Mouse (Mus musculus) gastrocnemius, adult 18-20 months (tissue): ENCODE measurements around the gene Vmac. TPM values are rescaled to one million over a fixed set of nuclear protein-coding genes. Genes with fewer than 3 reads are reported as not detected.

Source experiments
- DNase-seq: peaks from one replicate; pipeline ENCODE4 v3.0.0; 2021; ENCODE audit warnings: low spot score
- total RNA-seq, 2 experiments: library from RNA; stranded (reverse); gene quantifications; 2 replicates each; pipeline ENCODE4 v1.2.3; 2021

Gene Vmac
- total RNA-seq, 2 experiments from 2014 or later: 2.0 to 2.1 TPM

DNA sequence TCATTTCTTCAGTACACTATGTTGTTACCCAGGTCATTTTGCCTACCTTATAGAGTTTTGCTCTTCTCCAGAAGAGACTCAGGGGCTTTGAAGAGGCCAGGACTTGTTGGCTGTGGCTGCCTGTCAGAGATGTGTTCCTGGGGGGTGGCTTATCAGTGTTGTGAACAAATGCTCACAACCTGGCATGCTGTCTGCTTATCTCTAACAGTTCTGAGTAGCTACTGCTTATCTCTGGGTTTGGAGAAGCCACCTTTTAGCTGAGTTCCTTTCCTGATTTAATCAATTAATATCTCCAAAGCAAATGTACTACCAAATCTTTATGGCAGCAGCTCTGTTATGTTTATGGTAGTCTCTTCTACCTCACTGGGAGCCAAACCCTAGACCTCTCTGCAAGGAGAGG is 29.8 kb downstream of the Vmac start:
- no peak for DNase-seq

DNA sequence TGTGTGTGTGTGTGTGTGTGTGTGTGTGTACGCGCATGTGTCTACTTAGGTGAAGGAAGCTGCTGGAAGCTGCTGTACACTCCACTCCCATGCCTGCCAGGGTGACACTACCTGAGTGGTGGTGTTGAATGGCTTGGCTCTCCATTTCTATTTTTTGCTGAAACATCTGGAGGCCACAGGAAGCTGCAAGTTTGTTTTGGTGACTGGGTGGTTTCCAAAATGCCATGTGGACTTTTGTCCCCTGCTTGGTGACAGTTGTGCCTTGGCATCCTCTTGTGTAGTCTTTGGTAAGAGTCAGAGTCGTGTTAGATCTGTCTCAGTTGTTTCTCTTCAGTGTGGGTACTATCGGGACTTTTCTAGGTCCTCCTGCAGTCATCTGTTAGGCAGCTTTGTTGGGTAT is 31.0 kb downstream of the Vmac start:
- DNase-seq: no peak

GRCm38 (mm10) chr17:56684649-56685048 is 33.2 kb downstream of the Vmac start:
- DNase-seq: peak; percentile 36

- DNase-seq: no peak
Observed at GRCm38 (mm10) chr17:56683546-56684140, 34.2 kb downstream of the Vmac start.

- DNase-seq: no peak
Observed at GRCm38 (mm10) chr17:56682880-56683279, 34.9 kb downstream of the Vmac start.

DNA sequence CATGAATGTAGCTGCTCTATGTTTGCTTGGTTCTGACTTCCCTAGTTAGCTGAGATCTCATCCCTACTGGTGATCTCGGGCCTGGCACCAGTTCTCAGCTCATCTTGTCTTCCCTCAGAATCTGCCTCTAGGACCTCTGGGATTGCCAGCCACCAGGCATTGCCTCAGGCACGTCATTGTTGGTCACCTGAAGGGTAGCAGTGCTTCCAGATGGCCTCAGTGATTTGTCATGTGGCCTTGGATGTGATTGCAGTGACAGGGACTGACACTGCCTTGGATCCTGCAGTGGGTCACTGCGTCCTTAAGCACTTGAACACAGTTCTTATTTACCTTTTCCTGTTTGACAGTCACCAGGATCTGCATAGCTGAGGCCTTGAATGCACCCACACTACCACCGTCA is 36.0 kb downstream of the Vmac start:
- DNase-seq: peak; percentile 37

DNA sequence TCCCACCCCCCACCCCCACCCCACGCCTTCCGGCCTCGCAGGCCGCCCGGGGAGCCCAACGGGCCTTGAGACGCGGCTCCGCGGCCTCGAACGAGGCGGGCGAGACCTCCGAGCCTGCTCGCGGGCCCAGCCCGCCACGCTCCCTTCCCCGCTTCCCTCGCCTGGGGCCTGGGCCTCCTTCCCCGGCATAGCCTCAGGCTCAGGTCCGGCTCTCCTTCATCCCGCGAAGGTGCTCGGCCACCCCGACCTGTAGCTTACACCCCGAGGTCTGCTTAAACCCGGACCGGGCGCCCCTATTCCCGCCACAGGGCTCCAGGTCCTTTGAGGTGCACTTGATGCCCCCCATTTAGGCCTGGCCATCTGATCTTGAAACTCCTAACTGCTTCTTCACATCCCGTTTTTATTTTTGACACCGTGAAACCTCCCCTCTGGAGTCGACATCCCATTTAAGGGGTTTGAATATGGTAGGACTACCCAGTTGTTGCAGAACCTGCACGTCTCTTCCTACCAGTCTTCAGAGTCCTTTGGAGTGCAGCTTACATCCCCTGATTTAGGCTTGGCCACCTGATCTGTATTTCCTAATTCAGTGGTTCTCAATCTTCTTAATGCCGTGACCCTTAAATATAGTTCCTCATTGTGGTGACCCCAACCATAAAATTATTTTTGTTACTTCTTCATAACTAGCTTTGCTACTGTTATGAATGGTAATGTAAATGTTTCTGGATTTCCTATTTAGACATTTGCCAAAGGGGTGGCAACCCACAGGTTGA is 44.0 kb downstream of the Vmac start:
- no peak for DNase-seq

DNA sequence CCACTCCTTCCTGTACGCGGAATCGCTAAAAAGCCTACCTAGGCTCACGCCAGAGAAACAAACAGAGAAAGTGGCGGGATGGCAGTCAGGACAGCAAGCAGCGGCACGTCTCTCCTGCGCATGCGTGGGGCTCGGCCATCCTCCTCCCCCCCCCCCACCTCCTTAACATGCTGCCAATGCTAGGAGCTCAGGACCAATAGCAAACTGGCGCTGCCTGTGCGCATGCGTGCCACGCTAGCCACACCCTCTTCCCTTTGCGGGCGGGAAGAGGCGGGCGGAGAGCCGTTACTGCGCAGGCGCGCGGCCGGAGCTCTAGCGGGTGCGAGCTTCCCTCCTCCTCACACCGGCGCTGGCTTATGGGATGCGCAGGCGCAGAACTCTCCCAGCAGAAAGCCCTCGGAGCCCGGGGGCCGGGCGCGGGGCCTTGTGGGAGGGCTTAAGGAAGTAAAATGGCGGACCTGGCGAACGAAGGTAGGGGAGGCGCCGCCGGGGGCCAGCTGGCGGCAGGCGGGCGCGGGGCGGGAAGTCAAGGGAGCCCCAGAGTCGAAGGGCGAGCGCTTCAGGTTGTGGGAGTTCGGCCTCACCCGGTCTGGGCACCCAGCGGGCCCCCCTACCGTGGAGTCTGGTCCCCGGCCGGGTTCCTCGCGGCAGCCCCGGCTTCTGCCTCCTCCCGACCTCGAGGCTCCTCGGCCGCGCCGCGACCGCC is 44.7 kb downstream of the Vmac start, which contains the start of gene Ranbp3:
Gene Ranbp3, plus strand, starts transcription at position 354 of the 706 bp plus-strand sequence.
- DNase-seq: peak; percentile 99

DNA sequence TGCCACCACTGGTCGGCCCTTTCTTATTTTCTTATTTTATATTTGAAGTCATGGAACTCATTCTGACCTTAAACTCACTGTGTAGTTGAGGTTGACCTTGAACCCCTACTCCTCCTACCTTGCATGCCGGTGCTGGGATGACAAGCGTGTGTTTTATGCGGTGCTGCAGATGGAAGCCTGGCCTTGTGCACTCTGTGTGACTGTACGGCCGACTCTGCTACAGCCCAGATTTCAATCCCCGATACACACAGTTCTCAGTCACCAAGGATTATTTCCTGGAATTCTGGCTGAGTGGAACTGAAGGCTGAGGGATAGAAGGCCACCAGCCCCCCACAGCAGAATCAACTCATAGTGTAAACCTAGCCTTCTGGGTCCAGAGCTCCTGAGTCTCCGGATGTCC is 48.1 kb downstream of the Vmac start:
- no peak for DNase-seq

GRCm38 (mm10) chr17:56668384-56669144 is 49.3 kb downstream of the Vmac start:
- DNase-seq: peak; percentile 79

DNA sequence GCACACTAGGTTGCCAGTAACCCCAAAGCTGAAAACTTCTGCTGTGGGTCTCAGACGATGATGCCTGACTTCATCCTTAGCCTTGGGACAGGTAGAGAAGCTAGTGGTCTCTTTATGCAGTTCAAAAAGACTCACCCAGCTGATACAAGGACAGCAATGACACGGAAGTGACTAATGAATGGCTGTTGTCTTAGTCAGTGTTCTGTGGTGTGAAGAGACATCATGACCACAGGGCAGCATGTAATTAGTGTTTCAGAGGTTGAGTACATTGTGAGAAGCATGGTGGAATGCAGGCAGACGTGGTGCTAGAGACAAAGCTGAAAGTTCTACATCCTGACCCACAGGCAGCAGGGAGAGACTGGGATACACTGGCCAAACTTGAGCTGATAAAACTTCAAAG is 50.2 kb downstream of the Vmac start:
- no peak for DNase-seq

DNA sequence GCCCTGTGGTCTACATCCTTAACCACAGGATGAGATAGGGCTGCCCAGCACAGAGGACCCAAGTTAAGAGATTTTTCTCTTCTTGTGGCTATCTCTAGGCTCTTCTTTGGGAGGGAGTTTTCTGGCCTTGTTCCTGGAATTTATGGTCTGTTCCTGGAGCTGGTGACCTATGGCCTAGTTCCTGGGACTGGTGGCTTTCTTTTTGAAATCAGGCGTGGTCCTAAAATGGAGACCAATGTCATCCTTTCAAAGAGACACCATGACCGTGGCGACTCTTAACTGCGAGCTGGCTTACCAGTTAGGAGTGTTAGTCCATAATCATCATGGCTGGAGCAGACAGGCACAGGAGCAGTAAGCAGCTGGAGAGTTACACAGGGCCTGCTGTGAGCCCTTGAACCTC is 51.4 kb downstream of the Vmac start:
- no peak for DNase-seq

DNA sequence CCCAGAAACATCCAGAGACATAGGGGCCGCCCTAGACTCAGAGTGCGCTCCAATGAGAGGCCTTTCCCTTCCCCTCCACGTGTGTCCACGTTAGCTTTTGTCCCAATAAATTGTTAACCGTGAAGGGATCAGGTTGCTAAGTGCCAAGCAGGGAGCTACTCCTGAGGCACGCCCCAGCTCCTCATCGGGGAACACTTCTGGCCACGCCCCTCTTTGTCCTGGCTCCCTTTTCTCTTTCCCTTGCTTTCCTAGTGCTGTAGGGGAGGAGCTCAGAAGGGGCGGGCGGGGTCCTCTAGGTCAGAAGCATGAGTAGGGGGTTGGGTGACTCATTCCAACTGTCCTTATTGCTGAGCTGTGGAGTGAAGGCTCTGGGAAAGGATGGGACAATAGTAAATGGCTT is 53.5 kb downstream of the Vmac start:
- DNase-seq: no peak

Other genes with a start within 250 kb of the Vmac start
- gene Ptprs, start 241.5 kb downstream of the Vmac start, total RNA-seq: 10 to 100 TPM; 30.8 to 38.3 TPM
- gene Znrf4, start 205.6 kb downstream of the Vmac start, total RNA-seq: not detected
- gene Gm20219, start 163.6 kb downstream of the Vmac start, total RNA-seq: under 1 TPM; 0.28 to 0.84 TPM
- 10 to 100 TPM; 28.5 to 30.1 TPM for gene Safb2, start 133.4 kb downstream of the Vmac start, total RNA-seq
- gene Safb, start 133.2 kb downstream of the Vmac start, total RNA-seq: 10 to 100 TPM; 39.2 to 49.7 TPM
- gene 2410015M20Rik, start 108.3 kb downstream of the Vmac start, total RNA-seq: 100 to 1,000 TPM; 137 to 141 TPM
- 100 to 1,000 TPM; 632 to 662 TPM for gene Rpl36, start 104.6 kb downstream of the Vmac start, total RNA-seq
- gene Lonp1, start 91.1 kb downstream of the Vmac start, total RNA-seq: 10 to 100 TPM; 64.9 to 65.8 TPM
- under 1 TPM in 1 of 2 experiments, not detected in 1; 0.16 TPM for gene Catsperd, start 89.9 kb downstream of the Vmac start, total RNA-seq
- gene Ranbp3, start 44.7 kb downstream of the Vmac start, total RNA-seq: 10 to 100 TPM; 36.1 to 39.6 TPM
- 100 to 1,000 TPM; 420 to 445 TPM for gene Ndufa11, start 255 bp downstream of the Vmac start, total RNA-seq
- gene Nrtn, start 39.5 kb upstream of the Vmac start, total RNA-seq: 1 to 10 TPM; 2.6 to 3.3 TPM
- 10 to 100 TPM; 14.4 to 14.9 TPM for gene Dus3l, start 46.7 kb upstream of the Vmac start, total RNA-seq
- gene Prr22, start 52.2 kb upstream of the Vmac start, total RNA-seq: under 1 TPM; 0.16 to 0.28 TPM
- gene Rfx2, start 113.0 kb upstream of the Vmac start, total RNA-seq: 1 to 10 TPM; 2.1 to 3.1 TPM
- gene Acsbg2, start 156.4 kb upstream of the Vmac start, total RNA-seq: not detected
- gene 1700061G19Rik, start 157.5 kb upstream of the Vmac start, total RNA-seq: not detected
- 10 to 100 TPM; 22.0 to 22.2 TPM for gene Mllt1, start 217.4 kb upstream of the Vmac start, total RNA-seq